ENCODE assay signal across 8 mouse cellular contexts in genomic region chr14:37127652-37128051, GRCm38 (mm10). TPM values are rescaled to one million over a fixed set of nuclear protein-coding genes. Genes with fewer than 3 reads are reported as not detected.
DNase-seq lines count a peak whose midpoint lies in the region; ATAC-seq and TF ChIP-seq lines count a peak whose summit lies in the region.

No protein-coding gene starts in this region.

- POLR2A ChIA-PET in Patski (lab: Charles Lee) = no interaction called here

- ATAC-seq in Patski = peak; percentile 82
- ATAC-seq in lung, postnatal 0 days = no peak

- H3K9ac ChIP-seq in lung, postnatal 0 days (replicated peaks; ENCODE audit: low read depth) = no peak overlapping the region

- TF ChIP-seq CTCF in left cerebral cortex, adult 2 months (IDR thresholded peaks at IDR 0.05) = peak; percentile 76
- TF ChIP-seq CTCF in Patski (IDR thresholded peaks at IDR 0.05) = peak; percentile 77
- peak; percentile 78 for TF ChIP-seq CTCF in lung, postnatal 0 days (IDR thresholded peaks at IDR 0.05)

- in situ Hi-C loops in Patski (cut with MboI; ENCODE audit: low pct_unique_long_range_greater_than_20kb) = no loop called here

- CTCF ChIA-PET in Patski (lab: Charles Lee) = interaction anchor here (0.8 to 2.8 kb wide), 7 partner anchors 11 to 94 kb away, joined by 3 to 8 read pairs (median 3); no protein-coding TSS in a partner anchor

- peaks cover 31% of the 10 kb centered on the region; the same call in 1 of the 2 replicates for H3K36me3 ChIP-seq in lung, postnatal 0 days (ENCODE audit: insufficient read depth, low read length)
- peaks cover 95% of the 10 kb centered on the region for H3K36me3 ChIP-seq in forebrain, embryonic 10.5 days (replicated peaks)

- H3K9me3 ChIP-seq in lung, postnatal 0 days (ENCODE audit: low read length) = no peaks in the 10 kb centered on the region
- H3K9me3 ChIP-seq in forebrain, embryonic 10.5 days = no peaks in the 10 kb centered on the region

- intact Hi-C loops in left cerebral cortex, adult 2 months (cut with DNase I) = loop anchor here (5.0 kb wide), 3 partner anchors 60 to 260 kb away; partner anchors contain the start of gene Lrit2
- intact Hi-C loops in left cerebral cortex, postnatal 36 days (cut with DNase I) = loop anchor here (5.0 kb wide), 1 partner anchor 260 kb away; no protein-coding TSS in a partner anchor

- H3K27me3 ChIP-seq in Patski = no peaks in the 10 kb centered on the region
- H3K27me3 ChIP-seq in lung, postnatal 0 days (replicated peaks; ENCODE audit: insufficient read depth, low read length) = no peaks in the 10 kb centered on the region
- no peaks in the 10 kb centered on the region for H3K27me3 ChIP-seq in forebrain, embryonic 10.5 days (ENCODE audit: poor library complexity, severe bottlenecking)

- no peak overlapping the region for H3K4me2 ChIP-seq in lung, postnatal 0 days (replicated peaks; ENCODE audit: low read depth, low read length)

- no peaks in the 10 kb centered on the region for H3K4me1 ChIP-seq in lung, postnatal 0 days (ENCODE audit: insufficient read depth, low read depth, low read length)
- no peaks in the 10 kb centered on the region for H3K4me1 ChIP-seq in forebrain, embryonic 10.5 days

- H3K4me3 ChIP-seq in left cerebral cortex, adult 2 months = no peak overlapping the region
- no peak overlapping the region for H3K4me3 ChIP-seq in lung, postnatal 0 days (ENCODE audit: low read depth, low read length)
- no peak overlapping the region for H3K4me3 ChIP-seq in forebrain, embryonic 10.5 days

- DNase-seq in cerebellum, adult 11 months = peak; percentile 13
- DNase-seq in cerebellum, adult 9-11 months = no peak
- peak; percentile 36 to 39 for DNase-seq in left cerebral cortex, adult 2 months (ENCODE audit: extremely low spot score in 1 of 2, low spot score in 2 of 2)
- DNase-seq in left cerebral cortex, postnatal 36 days (ENCODE audit: low spot score in 2 of 2) = no peak
- no peak for DNase-seq in Patski (ENCODE audit: low read depth, low spot score)
- DNase-seq in embryo, embryonic 9.5 days (ENCODE audit: extremely low spot score) = peak; percentile 22
- DNase-seq in lung, postnatal 0 days (ENCODE audit: low spot score) = peak; percentile 83
- no peak for DNase-seq in forebrain, embryonic 10.5 days (ENCODE audit: extremely low spot score, low spot score)

- WGBS in lung, postnatal 0 days = 39% methylated on average over 4 of the region's 4 CpGs
- WGBS in forebrain, embryonic 10.5 days = 57% methylated on average over 4 of the region's 4 CpGs

- no peak overlapping the region for H3K27ac ChIP-seq in left cerebral cortex, adult 2 months
- no peak overlapping the region for H3K27ac ChIP-seq in lung, postnatal 0 days (ENCODE audit: low read length)
- H3K27ac ChIP-seq in forebrain, embryonic 10.5 days = no peak overlapping the region

- no peak for TF ChIP-seq EP300 in lung, postnatal 0 days (IDR thresholded peaks at IDR 0.05)

RNA-seq across cellular contexts. Expression of gene Ghitm, which starts 7.4 kb away (rescaled TPM):
- total RNA-seq in left cerebral cortex, adult 2 months (2021) = 100 to 1,000 TPM; 425 to 441 TPM
- total RNA-seq in left cerebral cortex, postnatal 36 days (2021) = 100 to 1,000 TPM; 417 to 434 TPM
- polyA plus RNA-seq in Patski (2021) = 377 TPM
- polyA plus RNA-seq in lung, postnatal 0 days (2015; fragmentation: Nextera tagmentation; extraction: Ambion mirVana) = 159 and 175 TPM in 2 replicates
- polyA plus RNA-seq in forebrain, embryonic 10.5 days (2016; fragmentation: Nextera tagmentation; extraction: Ambion mirVana) = 206 and 215 TPM in 2 replicates

RNA-seq across cellular contexts. Expression of gene 2610528A11Rik, which starts 13.8 kb away (rescaled TPM):
- under 1 TPM in 1 of 2 experiments, not detected in 1; 0.70 TPM for total RNA-seq in left cerebral cortex, adult 2 months (2021)
- under 1 TPM; 0.95 to 0.96 TPM for total RNA-seq in left cerebral cortex, postnatal 36 days (2021)
- polyA plus RNA-seq in Patski (2021) = not detected
- 0.27 and 0.31 TPM in 2 replicates for polyA plus RNA-seq in lung, postnatal 0 days (2015; fragmentation: Nextera tagmentation; extraction: Ambion mirVana)
- polyA plus RNA-seq in forebrain, embryonic 10.5 days (2016; fragmentation: Nextera tagmentation; extraction: Ambion mirVana) = 0.21 and 0.38 TPM in 2 replicates

RNA-seq across cellular contexts. Expression of gene Cdhr1, which starts 29.5 kb away (rescaled TPM):
- total RNA-seq in left cerebral cortex, adult 2 months (2021) = 10 to 100 TPM; 11.2 to 14.1 TPM
- total RNA-seq in left cerebral cortex, postnatal 36 days (2021) = 10 to 100 TPM; 11.2 to 17.0 TPM
- polyA plus RNA-seq in Patski (2021) = 0.04 TPM
- 0.05 and 0.08 TPM in 2 replicates for polyA plus RNA-seq in lung, postnatal 0 days (2015; fragmentation: Nextera tagmentation; extraction: Ambion mirVana)
- 0.34 and 1.1 TPM in 2 replicates for polyA plus RNA-seq in forebrain, embryonic 10.5 days (2016; fragmentation: Nextera tagmentation; extraction: Ambion mirVana)

RNA-seq across cellular contexts. Expression of gene Lrit2, which starts 59.9 kb away (rescaled TPM):
- total RNA-seq in left cerebral cortex, adult 2 months (2021) = not detected
- total RNA-seq in left cerebral cortex, postnatal 36 days (2021) = not detected
- not detected for polyA plus RNA-seq in Patski (2021)
- polyA plus RNA-seq in lung, postnatal 0 days (2015; fragmentation: Nextera tagmentation; extraction: Ambion mirVana) = not detected in 2 replicates
- polyA plus RNA-seq in forebrain, embryonic 10.5 days (2016; fragmentation: Nextera tagmentation; extraction: Ambion mirVana) = not detected in 2 replicates

Comparison
In these comparisons a context has a peak if more than half of its experiments do, and no peak if none do; other contexts are left out.
1. DNase-seq: peak in cerebellum, adult 11 months (single experiment), left cerebral cortex, adult 2 months (2 of 2), embryo, embryonic 9.5 days (single experiment) and lung, postnatal 0 days (single experiment); none in cerebellum, adult 9-11 months (single experiment), left cerebral cortex, postnatal 36 days (0 of 2), Patski (single experiment) and forebrain, embryonic 10.5 days (single experiment).
2. Peak in every context shown above with its lines, with median percentiles within 50 percentile points of each other: CTCF ChIP-seq.